Mouse (Mus musculus) heart, adult 2 months (tissue): Measurements from ENCODE around the gene Ddah2.

Experiments used
- CTCF ChIP-seq: fragments of 200-600 bp; IDR thresholded peaks from 2 replicates; pipeline ENCODE4 v1.8.1; 2022; ENCODE audit warnings: antibody characterized with exemption, mild to moderate bottlenecking, moderate library complexity
- POLR2A ChIP-seq: fragments of 200-500 bp; IDR thresholded peaks from 2 replicates; pipeline ENCODE4 v1.6.1; 2011; ENCODE audit warnings: mild to moderate bottlenecking, low read depth, low read length, control low read depth; ENCODE audit not compliant: insufficient read depth

GRCm38 (mm10) chr17:35046681-35047455 lies 12.0 kb upstream of the Ddah2 start, which contains the start of gene Msh5:
- peak; percentile 59; the same call in 1 of the 2 replicates for TF ChIP-seq POLR2A
- no peak for TF ChIP-seq CTCF
